Mouse (Mus musculus) T-helper 1 cell (primary cell): ENCODE results near the gene Alk.

Experiments
- in situ Hi-C: fragments of 300-600 bp; cut with MboI, MseI; formaldehyde crosslinking; loops from one replicate; pipeline ENCODE4 v1.15.1; 2025; ENCODE audit warnings: high pct_unique_total_duplicates

The Alk gene

GRCm38 (mm10) chr17:72265171-72266022, 339.0 kb downstream of the Alk start:
- in situ Hi-C loops: no loop called here

GRCm38 (mm10) chr17:72253411-72253810, 351.0 kb downstream of the Alk start:
- in situ Hi-C loops: no loop called here

GRCm38 (mm10) chr17:72251554-72251953, 352.9 kb downstream of the Alk start:
- in situ Hi-C loops: no loop called here

- in situ Hi-C loops: no loop called here
Measured at GRCm38 (mm10) chr17:72250482-72251405, 353.7 kb downstream of the Alk start.

GRCm38 (mm10) chr17:72242036-72242435, 362.4 kb downstream of the Alk start:
- in situ Hi-C loops: no loop called here

- in situ Hi-C loops: no loop called here
Measured at GRCm38 (mm10) chr17:72237315-72237714, 367.1 kb downstream of the Alk start.

GRCm38 (mm10) chr17:72230891-72231290, 373.5 kb downstream of the Alk start:
- in situ Hi-C loops: no loop called here

- in situ Hi-C loops: no loop called here
Measured at GRCm38 (mm10) chr17:72218816-72219215, 385.6 kb downstream of the Alk start.

- in situ Hi-C loops: no loop called here
Measured at GRCm38 (mm10) chr17:72197576-72197975, 406.9 kb downstream of the Alk start.

- in situ Hi-C loops: no loop called here
Measured at GRCm38 (mm10) chr17:72194976-72195650, 409.3 kb downstream of the Alk start.

GRCm38 (mm10) chr17:72190536-72190935, 413.9 kb downstream of the Alk start:
- in situ Hi-C loops: no loop called here

- in situ Hi-C loops: no loop called here
Measured at GRCm38 (mm10) chr17:72187026-72187425, 417.4 kb downstream of the Alk start.

- in situ Hi-C loops: no loop called here
Measured at GRCm38 (mm10) chr17:72182414-72182813, 422.0 kb downstream of the Alk start.

GRCm38 (mm10) chr17:72180200-72180599, 424.2 kb downstream of the Alk start:
- in situ Hi-C loops: no loop called here

- in situ Hi-C loops: no loop called here
Measured at GRCm38 (mm10) chr17:72179722-72180140, 424.7 kb downstream of the Alk start.

- in situ Hi-C loops: no loop called here
Measured at GRCm38 (mm10) chr17:72173778-72174177, 430.6 kb downstream of the Alk start.

GRCm38 (mm10) chr17:72168152-72168551, 436.3 kb downstream of the Alk start:
- in situ Hi-C loops: no loop called here

- in situ Hi-C loops: no loop called here
Measured at GRCm38 (mm10) chr17:72158857-72159385, 445.5 kb downstream of the Alk start.

- in situ Hi-C loops: no loop called here
Measured at GRCm38 (mm10) chr17:72157830-72158629, 446.4 kb downstream of the Alk start.

GRCm38 (mm10) chr17:72153038-72153437, 451.4 kb downstream of the Alk start:
- in situ Hi-C loops: no loop called here
